Mouse (Mus musculus) stomach, embryonic 14.5 days (tissue): Measurements from ENCODE around the gene Hccs. TPM values are rescaled to one million over a fixed set of nuclear protein-coding genes. Genes with fewer than 3 reads are reported as not detected.

Experiments
- ATAC-seq: fragments of 200-750 bp; cut with Nextera tagmentation; 2 replicates; pipeline ENCODE4 v1.8.0; 2017; ENCODE audit warnings: low read depth, moderate TSS enrichment; ENCODE audit not compliant: insufficient number of reproducible peaks, insufficient read depth, low FRiP score
- H3K27ac ChIP-seq: fragments of 300-500 bp; sonication (generic); 2 replicates; pipeline ENCODE4 v1.5.1; 2014; ENCODE audit warnings: mild to moderate bottlenecking, low read length, moderate library complexity, mixed read lengths
- H3K27me3 ChIP-seq: fragments of 300-500 bp; sonication (generic); 2 replicates; pipeline ENCODE4 v1.6.1; 2014; ENCODE audit warnings: low read length, control low read depth, mixed read lengths; ENCODE audit not compliant: control insufficient read depth, insufficient read depth
- H3K36me3 ChIP-seq: fragments of 300-500 bp; sonication (generic); 2 replicates; pipeline ENCODE4 v1.6.1; 2014; ENCODE audit warnings: mild to moderate bottlenecking, control low read depth, low read length, moderate library complexity, mixed read lengths; ENCODE audit not compliant: control insufficient read depth, insufficient read depth
- H3K4me1 ChIP-seq: fragments of 300-500 bp; sonication (generic); 2 replicates; pipeline ENCODE4 v1.6.1; 2014; ENCODE audit warnings: low read length, control low read depth, mixed read lengths; ENCODE audit not compliant: control insufficient read depth, insufficient read depth
- H3K4me2 ChIP-seq: fragments of 300-500 bp; sonication (generic); replicated peaks from 2 replicates; pipeline ENCODE4 v1.6.1; 2014; ENCODE audit warnings: low read depth, low read length, control low read depth
- H3K4me3 ChIP-seq: fragments of 300-500 bp; sonication (generic); 2 replicates; pipeline ENCODE4 v1.5.1; 2014; ENCODE audit warnings: low read depth, low read length, control low read depth
- H3K9ac ChIP-seq: fragments of 300-500 bp; sonication (generic); replicated peaks from 2 replicates; pipeline ENCODE4 v1.6.1; 2014; ENCODE audit warnings: low read depth, mild to moderate bottlenecking, control low read depth, low read length, moderate library complexity, mixed read lengths
- H3K9me3 ChIP-seq: fragments of 300-500 bp; sonication (generic); 2 replicates; pipeline ENCODE4 v1.6.1; 2016; ENCODE audit warnings: low read depth, low read length, control low read depth; ENCODE audit not compliant: control insufficient read depth
- WGBS: fragments of 180-500 bp; shearing (Covaris S2); extraction: QIAGEN DNeasy Blood & Tissue Kit; methylation state at CpG from one replicate; pipeline ENCODE4 v1.1.7; 2014; 5-methylcytosine and 5-hydroxymethylcytosine counted together
- polyA plus RNA-seq: library from polyadenylated mRNA; unstranded; fragments of >200 nt; fragmentation: Nextera tagmentation; extraction: Ambion mirVana; gene quantifications from 2 replicates; pipeline ENCODE4 v1.2.1, GENCODE M21; 2014

Hccs gene
- polyA plus RNA-seq, 1 experiment from 2014 or later = 30.0 TPM

- H3K27me3 ChIP-seq = no peaks in the 10 kb centered on the region
- H3K36me3 ChIP-seq = no peaks in the 10 kb centered on the region
- no peaks in the 10 kb centered on the region for H3K9me3 ChIP-seq
- no peak overlapping the region for H3K27ac ChIP-seq
- H3K4me3 ChIP-seq = no peak overlapping the region
- no peak overlapping the region for H3K4me2 ChIP-seq
- no peaks in the 10 kb centered on the region for H3K4me1 ChIP-seq
- 59% methylated on average over 1 of the region's 1 CpGs for WGBS
- ATAC-seq = no peak
- H3K9ac ChIP-seq = no peak overlapping the region
Measured at GRCm38 (mm10) chrX:169255915-169256314, 64.3 kb downstream of the Hccs start.

- ATAC-seq = no peak
Measured at GRCm38 (mm10) chrX:169222357-169223062, 97.7 kb downstream of the Hccs start.

DNA sequence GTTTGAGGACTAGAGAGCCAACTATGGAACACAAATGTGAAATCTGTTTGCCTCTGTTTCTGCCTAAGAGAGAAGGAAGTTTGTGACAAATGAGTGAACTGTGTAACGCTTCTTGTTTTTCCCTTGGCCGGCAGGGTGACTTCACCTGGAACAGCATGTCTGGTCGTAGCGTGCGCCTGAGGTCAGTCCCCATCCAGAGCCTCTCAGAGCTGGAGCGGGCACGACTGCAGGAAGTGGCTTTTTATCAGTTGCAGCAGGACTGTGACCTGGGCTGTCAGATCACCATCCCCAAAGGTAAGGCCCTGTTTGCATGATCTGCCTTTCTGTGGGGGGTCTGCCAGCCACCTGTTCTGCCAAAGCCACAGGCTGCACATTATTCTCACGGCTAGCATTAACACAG lies 100.1 kb downstream of the Hccs start:
- WGBS = 53% methylated on average over 8 of the region's 8 CpGs
- ATAC-seq = no peak
- Histone ChIP-seq H3K9me3 (no peaks in the 10 kb centered on the region), H3K27ac (no peak overlapping the region), H3K4me3 (no peak overlapping the region), H3K27me3 (no peaks in the 10 kb centered on the region), H3K9ac (no peak overlapping the region), H3K36me3 (no peaks in the 10 kb centered on the region), H3K4me2 (no peak overlapping the region), H3K4me1 (no peaks in the 10 kb centered on the region)

More at GRCm38 (mm10) chrX:169222357-169223062, 97.7 kb downstream of the Hccs start:
- Histone ChIP-seq H3K27me3 (no peaks in the 10 kb centered on the region), H3K4me1 (no peaks in the 10 kb centered on the region), H3K4me3 (no peak overlapping the region), H3K27ac (no peak overlapping the region), H3K9ac (no peak overlapping the region), H3K36me3 (no peaks in the 10 kb centered on the region), H3K4me2 (no peak overlapping the region), H3K9me3 (no peaks in the 10 kb centered on the region)
- WGBS = 55% methylated on average over 3 of the region's 3 CpGs

DNA sequence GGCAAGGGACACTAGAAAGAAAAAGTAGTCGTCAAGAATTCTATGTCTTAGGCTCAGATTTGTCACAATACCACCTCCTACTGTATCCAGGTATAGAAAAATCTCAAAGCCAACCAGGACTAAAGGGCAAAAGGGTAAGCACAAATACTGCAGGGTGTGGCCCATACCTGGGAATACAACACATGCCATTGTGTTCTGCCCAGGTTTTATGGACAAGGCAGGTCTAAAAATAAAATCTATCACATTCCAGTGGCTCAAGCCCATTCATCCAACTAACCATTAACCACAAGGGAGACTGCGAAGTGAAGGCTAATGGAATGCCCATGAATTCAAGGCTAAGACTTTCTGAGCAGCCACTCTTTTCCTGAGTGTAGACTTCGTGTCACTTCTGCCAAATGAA lies 110.2 kb downstream of the Hccs start:
- Histone ChIP-seq H3K4me3 (no peak overlapping the region), H3K4me2 (no peak overlapping the region), H3K27ac (no peak overlapping the region), H3K4me1 (no peaks in the 10 kb centered on the region), H3K36me3 (no peaks in the 10 kb centered on the region), H3K9me3 (no peaks in the 10 kb centered on the region), H3K27me3 (no peaks in the 10 kb centered on the region), H3K9ac (no peak overlapping the region)
- no peak for ATAC-seq
- WGBS = 54% methylated on average over 3 of the region's 3 CpGs

Other genes with a start within 250 kb of the Hccs start
- gene Amelx, start 133.2 kb downstream of the Hccs start, polyA plus RNA-seq = not detected in 2 replicates